Mouse (Mus musculus) thymus, postnatal 25 days (tissue): ENCODE data around the gene H2-DMa.
"Not testable (repeated sequence)": the region's sequence is repeated elsewhere in the genome, so short reads cannot be mapped to it uniquely, and the experiment has no call there.

Experiments used
- DNase-seq: peaks from one replicate; pipeline ENCODE4 v3.0.0; 2022

Gene H2-DMa

GRCm38 (mm10) chr17:34126826-34127420 lies 7.6 kb downstream of the H2-DMa start:
- no peak for DNase-seq

DNA sequence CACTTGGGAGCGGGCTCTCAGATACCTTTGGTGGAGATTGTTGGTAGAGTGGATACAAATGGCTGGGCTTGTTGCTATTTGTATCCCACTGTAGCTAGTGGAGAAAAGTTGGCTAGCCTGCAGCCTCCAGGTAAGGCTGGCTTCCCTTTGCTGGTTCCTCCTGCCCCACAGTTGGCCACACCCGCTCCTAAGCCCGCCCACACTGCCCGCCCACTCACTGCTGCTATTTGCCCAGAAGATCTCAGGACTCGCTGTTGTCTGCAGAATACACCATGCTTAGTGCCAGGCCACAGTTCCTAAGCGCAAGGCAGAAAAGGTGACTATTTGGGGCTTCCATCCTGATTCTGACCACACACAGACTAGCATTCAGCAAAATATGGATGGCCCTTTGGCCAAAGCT lies 8.1 kb downstream of the H2-DMa start:
- DNase-seq, result peak; percentile 69

GRCm38 (mm10) chr17:34128264-34128937 lies 9.1 kb downstream of the H2-DMa start:
- peak; percentile 63 for DNase-seq

GRCm38 (mm10) chr17:34128944-34129791 lies 9.8 kb downstream of the H2-DMa start:
- DNase-seq, result peak; percentile 71

DNA sequence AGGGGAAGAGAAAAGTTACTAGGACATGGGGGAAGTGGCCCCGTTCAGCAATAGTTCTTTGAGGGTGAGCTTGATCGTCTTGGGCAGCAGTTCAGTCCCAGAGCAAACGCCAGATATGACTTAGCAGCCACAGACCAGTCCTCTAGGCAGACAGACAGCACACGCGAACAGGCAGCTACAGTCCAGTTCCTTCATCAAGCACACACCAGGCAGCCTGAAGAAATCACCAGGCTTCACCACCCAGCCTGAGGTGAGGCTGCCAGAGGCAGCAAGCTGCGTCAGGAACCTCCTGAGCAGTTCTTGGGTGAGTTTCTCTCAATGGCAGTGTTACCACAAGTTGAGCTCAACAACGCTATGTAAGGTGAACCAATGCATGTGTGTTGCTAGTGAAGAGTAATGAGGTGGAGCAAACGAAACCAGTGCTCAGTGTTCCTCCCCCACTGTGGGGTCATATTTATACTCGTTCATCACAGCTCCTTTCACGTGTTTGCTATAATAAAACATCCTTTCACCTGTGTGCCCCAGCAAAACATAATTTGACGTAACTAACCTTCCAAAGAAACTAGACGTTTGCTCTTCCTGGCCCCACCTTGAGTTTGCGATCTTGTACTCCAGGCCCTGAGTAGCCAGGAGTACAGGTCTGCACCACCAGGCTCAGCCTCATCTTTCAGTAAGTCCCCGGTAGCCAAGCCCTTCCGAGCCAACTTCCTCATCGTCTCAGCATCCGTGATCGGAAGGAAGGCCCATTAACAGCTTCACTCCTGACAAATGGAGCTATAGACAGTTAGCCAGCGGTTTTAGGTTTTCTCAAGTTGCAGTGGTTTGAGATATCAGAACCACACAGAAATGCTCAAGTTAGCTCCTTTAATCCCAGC lies 11.0 kb downstream of the H2-DMa start:
- no peak for DNase-seq

- DNase-seq, result no peak
These were observed 12.6 kb downstream of the H2-DMa start for GRCm38 (mm10) chr17:34131911-34132310.

DNA sequence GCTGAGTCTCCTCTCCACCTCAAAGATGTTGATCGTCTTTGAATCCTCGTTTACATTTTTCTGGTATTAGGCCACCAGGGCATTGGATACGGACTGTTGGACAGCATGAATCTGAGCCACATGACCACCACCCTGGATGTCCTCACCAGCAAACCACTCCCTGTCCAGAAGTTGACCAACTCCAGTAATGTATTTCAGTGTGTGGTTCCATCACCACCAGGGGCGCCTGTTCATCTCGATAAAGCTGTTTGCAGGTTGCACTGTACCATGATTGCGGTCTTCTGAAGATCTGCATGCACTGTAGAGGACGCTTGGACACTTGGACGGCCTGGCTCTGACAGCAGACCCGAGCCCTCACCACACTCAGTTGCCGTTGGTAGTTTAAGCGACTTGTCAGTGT lies 13.9 kb downstream of the H2-DMa start:
- no peak for DNase-seq

DNA sequence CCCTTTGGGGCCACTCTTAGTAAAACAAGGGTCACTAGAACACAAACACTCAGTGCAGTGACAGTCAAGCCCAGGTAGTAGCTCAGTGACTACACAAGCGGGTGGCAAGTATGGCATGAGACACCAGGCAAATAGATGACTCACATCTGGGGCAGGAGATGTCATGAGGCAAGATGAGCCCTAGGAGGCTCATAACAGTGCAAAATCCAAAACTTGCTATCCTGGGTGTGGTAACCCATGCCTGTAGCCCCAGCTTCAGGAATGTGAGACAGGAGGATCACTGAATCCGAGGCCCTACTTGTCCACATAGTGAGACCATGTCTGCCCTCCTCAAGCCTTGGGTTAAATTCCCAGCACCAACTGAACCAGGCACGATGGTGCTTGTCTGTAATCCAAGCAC lies 15.1 kb downstream of the H2-DMa start:
- no peak for DNase-seq

DNA sequence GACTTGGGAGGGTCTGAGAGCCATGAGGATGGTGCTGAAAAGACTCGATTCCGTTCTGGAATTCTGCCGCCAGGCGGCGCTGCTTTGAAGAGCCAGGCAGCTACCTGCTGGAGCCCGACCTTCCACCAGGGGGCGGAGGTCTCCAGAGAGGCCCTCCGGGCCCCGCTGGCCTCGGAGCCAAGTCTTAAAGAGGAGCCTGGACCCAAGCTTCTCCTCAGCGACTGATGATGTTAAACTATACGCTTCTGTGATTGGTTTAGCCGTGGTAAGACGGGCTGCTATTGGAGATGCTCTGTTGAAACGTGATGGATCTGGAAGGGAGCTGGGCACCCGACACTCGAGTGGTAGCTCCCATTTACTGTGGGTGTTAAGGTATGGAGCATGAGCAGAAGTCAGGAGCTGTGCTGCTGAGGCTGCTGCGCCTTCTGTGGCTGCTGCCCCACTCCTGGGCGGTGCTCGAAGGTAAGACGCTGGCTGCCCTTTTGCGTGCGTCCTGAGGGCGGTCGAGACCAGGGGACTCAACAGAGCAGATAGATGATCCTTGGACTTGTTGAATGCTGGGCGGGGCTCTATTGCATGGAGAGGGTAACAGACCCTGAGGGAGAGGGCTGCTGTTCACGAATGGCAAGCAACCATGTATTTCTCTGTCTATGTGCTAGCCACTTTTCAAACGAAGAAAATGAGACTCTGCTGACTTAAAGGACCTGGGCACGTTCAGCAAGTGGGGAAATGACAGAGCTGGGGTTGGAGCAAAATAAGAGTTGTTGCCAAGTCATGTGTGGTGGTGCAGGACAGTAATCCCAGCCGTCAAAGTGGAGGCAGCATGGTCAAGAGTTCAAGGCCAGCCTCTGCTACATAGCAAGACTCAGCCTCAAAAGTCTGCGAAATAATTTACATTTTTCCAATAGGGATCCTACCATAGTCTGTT lies 16.2 kb downstream of the H2-DMa start:
- DNase-seq, result peak; percentile 99

DNA sequence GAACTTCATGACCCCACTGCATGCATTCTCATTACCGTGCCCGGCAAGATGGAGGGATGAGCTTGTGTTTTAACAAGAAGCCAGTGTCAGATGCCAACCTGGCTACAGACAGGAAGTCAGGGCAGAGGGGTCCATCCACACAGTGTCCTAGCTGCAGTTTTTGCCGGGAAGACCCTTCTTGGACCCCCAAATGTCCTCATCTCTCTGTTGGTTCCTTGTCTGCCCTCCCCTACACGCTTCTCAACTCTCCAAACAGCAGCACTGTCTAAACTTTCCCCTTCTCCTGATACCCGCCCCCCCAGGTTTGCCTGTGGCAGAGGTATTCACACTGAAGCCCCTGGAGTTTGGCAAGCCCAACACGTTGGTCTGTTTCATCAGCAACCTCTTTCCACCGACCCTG lies 18.3 kb downstream of the H2-DMa start:
- DNase-seq, result no peak

DNA sequence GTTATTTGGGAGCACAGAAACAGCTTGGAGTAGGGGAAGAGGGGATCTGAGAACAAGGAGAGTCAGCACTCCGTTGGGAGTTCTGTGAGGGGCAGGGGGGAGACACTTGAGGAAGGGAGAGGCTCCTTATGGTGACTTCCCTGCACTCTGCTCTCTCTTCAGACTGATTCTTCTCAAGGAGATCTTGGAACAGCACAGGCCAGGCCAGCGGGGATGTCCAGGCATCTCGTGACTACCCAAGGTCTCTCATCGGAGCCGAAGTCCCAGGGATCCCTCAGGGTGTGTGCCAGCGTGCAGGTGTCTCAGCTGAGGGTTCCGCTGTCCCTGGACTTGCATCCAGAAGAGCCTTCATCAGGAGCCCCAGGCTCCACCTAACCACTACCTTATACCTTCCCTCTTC lies 19.3 kb downstream of the H2-DMa start:
- DNase-seq, result no peak

DNA sequence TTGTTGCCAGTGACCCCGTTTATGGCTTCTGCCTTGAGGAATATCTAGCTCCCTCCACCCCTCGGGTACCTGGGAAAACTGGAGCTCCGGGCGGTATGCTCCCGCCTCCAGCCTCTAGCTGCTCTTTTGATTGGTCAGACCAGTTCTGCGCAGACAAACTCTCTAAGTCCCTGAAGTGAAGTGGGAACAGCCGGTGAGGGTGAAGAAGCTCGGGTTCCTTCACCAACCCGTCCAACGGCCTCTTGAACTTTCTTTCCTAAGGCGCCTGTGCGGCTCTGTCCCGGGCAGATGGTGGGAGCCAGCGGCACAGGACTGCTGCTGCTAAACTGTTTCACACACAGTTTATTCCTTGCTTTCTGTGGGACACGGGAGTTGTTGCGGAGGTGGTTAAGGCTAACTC lies 20.1 kb downstream of the H2-DMa start:
- no peak for DNase-seq

- DNase-seq, result no peak
These were observed 20.9 kb downstream of the H2-DMa start for GRCm38 (mm10) chr17:34140240-34140639.

- DNase-seq, result no peak
These were observed 22.1 kb downstream of the H2-DMa start for GRCm38 (mm10) chr17:34141448-34141847.

DNA sequence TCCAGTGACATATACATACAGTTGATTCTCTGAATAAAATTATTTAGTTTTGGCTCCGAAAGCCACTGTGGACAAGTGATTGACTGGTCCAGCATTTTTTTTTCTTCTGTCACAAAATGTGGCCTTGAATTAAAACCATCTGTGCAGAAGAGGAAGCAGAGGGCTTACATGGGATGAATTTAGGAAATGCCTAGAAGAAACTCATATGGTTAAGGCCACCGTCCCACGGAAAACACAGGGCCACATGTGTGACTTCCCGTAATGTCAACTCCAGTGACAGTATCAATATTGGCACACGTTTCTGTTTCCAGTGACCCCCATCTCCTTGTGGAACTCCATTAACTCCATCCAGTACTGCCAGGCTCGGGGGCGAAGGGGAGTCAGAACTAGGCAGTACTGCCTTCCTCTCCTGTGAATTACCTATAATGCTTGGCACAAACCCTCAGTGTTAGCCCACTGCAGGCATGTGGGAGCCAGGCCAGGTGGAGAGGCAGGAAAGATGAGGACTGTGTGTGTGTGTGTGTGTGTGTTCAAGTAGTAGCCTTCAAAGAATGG lies 23.2 kb downstream of the H2-DMa start:
- no peak for DNase-seq

GRCm38 (mm10) chr17:34143033-34143432 lies 23.7 kb downstream of the H2-DMa start, which contains the start of gene H2-DMb2:
Gene H2-DMb2 (plus strand): TSS chr17:34143307.
- DNase-seq, result peak; percentile 88

GRCm38 (mm10) chr17:34143461-34143860 lies 24.1 kb downstream of the H2-DMa start:
- DNase-seq, result no peak

DNA sequence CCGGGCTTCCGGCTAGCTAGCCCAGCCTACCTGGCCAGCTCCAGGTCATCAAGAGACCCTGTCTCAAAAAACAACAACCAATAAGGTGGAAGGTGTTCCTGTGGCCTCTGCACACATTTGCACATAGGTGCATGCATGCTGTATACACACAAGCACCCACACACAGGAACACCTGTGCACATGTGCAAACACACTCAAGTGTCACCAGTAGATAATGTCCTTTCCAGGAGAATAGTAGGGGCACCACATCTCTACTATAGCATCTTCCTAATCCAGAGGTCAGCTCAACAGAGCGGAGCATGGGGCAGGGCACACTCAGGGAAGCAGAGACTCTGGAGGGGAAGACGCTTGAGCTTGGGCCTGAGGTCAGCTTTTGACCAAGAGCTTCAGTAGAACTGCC lies 24.9 kb downstream of the H2-DMa start:
- DNase-seq, result not testable (repeated sequence)

DNA sequence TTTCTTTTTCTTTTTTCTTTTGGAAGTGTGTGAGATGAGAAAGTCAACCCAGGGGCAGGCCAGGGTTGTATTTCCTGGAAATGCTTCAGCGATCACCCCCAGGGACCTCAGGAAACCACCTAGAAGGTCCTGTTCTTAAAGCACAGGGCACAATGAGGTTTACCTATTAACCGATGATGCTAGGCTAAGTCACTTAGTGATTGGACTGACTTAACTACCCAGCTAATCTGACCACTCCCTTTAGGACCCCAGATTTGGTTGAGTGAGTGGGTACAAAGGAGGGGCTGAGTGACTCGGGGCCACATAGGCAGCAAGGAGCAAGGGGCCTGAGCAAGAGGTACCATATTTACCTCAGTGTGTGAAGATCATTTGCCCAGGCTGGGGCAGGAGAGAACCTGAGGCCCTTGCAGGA lies 25.6 kb downstream of the H2-DMa start:
- DNase-seq, result no peak

- peak; percentile 39 for DNase-seq
These were observed 33.6 kb downstream of the H2-DMa start, which contains the start of gene H2-DMb1 for GRCm38 (mm10) chr17:34152923-34153322. Gene H2-DMb1 (plus strand): TSS chr17:34153072.

- no peak for DNase-seq
These were observed 36.2 kb downstream of the H2-DMa start for GRCm38 (mm10) chr17:34155534-34155933.
